Mouse (Mus musculus) testis, postnatal 10 days (tissue): ENCODE data around the gene Scap.

ENCODE experiments used
- DNase-seq: peaks from one replicate; pipeline ENCODE4 v3.0.0; 2021; ENCODE audit warnings: low spot score

Scap gene

DNA sequence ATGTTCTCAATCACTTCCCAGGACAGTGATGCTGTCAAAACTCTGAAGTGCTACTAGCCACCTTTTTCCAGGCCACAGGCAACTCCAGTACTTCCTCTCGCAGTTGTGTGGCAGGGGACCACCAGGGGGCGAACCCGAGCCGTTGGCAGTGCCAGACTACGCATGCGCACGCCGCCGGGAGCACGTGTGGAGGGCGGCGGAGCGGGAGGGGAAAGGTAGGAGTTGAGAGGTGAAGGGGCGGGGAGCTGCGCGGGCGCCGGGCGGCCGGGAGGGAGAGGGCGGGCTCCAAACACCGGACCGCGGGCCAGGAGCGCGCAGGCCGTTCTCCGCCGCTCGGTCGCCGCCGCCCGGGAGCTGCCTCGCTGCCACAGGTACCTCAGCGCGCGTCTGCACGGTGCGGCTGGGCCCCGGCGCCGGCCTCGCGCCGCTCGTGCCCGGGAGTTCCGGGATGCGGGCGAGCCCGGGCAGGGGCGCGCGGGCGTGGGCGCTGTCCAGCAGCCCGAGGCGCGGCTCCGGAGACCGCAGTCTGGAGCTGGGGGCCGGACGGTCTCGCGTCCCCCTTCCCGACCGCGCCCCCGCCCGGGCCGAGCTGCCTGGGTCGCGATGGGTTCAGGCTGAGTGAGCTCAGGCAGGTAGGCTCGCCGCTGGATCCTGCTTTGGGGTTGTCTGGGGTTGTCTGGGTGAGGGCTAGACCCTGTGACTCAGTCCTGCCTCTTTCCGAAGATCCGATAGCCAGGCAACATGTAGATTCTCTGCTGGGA lies at the start of gene Scap:
Gene Scap, plus strand, starts transcription at position 154 of the 761 bp plus-strand sequence.
- peak; percentile 99 for DNase-seq

- no peak for DNase-seq
Observed at GRCm38 (mm10) chr9:110284075-110284697, 48.9 kb upstream of the Scap start.

DNA sequence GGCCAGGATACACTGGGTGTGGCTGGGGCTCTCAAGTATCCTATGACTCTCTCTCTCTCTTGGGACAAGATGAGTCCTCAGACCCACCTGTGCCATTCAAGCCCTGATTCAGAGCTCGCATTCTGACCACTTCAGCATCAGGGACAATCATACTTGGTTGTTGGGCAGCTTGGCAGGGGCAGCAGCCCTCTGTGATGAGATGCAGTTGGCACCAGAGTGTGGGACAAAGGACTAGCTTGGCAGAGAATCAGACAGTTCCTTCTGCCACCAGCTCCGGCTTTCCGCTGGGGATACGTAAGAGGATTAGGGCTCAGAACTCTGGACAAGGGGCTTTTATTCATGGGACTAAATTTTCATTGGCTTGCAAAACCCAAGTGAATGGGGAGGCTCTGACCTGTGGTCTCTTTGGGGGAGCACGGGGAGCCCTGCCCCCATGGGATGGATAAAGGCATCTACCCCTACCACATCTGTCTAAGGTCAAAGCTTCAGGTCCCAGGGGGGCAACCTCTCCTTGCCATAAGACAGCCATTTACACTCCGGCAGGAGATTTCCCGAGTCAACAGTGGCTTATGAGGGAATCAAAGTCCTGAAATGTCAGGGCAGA lies 45.7 kb upstream of the Scap start:
- DNase-seq, result peak; percentile 23

GRCm38 (mm10) chr9:110293254-110293718 lies 39.8 kb upstream of the Scap start:
- DNase-seq, result peak; percentile 64

DNA sequence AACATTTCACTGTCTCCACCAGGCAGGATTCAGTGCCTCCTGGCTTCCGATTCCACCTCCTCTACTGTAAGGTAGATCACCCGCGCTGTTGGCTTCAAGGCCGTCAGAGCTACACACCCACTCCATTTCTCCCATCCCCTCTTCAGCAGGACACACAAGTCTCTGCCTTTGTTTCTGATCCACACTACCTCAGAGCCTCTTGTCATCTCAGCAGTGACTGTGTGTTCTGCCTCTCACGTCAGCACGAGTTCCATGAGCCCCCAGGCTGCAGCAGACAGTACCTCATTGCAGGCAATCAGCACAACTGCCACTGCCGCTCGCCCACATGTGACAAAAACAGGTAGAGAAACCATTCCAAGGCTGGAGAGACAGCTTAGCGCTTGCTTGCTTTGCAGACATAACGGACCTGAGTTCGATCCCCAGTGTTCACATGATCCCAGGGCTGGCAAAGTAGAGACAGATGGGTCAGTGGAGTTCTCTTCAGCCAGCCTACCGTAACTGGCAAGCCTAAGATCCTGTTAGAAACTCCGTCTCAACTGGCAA lies 39.1 kb upstream of the Scap start:
- DNase-seq, result no peak

GRCm38 (mm10) chr9:110294786-110295185 lies 38.3 kb upstream of the Scap start:
- no peak for DNase-seq

- peak; percentile 91 for DNase-seq
Observed at GRCm38 (mm10) chr9:110296867-110297627, 36.0 kb upstream of the Scap start.

- DNase-seq, result no peak
Observed at GRCm38 (mm10) chr9:110304516-110304915, 28.6 kb upstream of the Scap start.

DNA sequence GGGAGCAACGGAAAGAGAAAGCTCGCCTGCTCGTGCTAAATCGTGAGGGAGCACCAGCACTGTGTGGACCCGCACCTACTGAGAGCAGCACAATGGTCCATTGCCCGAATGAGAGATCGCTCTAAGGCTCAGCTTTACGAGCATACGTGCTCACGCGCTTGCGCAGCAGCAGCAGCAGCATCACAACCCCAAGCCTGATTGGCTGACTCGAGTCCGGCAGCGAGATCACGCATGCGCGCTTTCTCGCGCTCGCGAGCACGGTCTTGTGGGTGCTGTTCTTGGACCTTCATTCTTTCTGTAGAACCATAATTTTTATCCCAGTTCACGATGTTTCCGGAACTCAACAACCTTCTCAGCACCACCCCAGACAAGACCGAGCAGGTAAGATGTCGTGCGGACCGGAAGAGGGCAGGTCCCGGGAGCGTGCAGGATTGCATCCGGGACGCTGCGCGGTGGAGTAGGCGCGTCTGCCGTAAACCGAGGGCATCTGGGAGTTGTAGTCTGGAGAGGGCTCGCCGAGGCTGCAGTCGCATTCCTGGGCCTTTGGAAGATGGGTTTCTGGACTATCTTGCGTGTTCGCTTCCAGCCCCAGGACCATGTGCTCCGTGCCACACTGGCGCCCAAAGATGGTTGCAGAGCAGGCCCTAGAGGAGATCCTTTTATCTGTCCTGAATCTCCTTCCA lies 28.0 kb upstream of the Scap start, which contains the start of gene Elp6:
Gene Elp6, plus strand, starts transcription at position 205 of the 683 bp plus-strand sequence.
- peak; percentile 87 for DNase-seq

GRCm38 (mm10) chr9:110306371-110306770 lies 26.7 kb upstream of the Scap start:
- no peak for DNase-seq

- DNase-seq, result no peak
Observed at GRCm38 (mm10) chr9:110314706-110315105, 18.4 kb upstream of the Scap start.

- no peak for DNase-seq
Observed at GRCm38 (mm10) chr9:110315410-110315809, 17.7 kb upstream of the Scap start.

DNA sequence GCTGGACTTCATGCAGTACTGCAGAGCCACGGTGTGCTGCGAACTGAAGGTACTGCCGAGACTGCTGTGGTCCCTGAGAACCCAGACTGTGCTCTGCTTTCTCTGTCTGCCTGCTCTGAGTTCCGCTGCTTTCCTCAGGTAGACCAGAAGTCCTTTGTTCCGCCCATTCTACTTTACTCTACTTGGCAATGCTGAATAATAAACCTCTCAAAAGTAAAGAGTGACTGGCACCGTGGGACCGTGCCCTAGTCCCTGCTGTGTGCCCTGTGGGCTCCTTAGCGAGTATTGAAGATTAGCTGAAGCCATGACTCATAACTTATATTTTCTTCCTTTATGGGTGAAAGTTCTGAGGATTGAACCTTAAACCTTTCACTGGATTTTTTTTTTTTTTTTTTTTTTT lies 17.2 kb upstream of the Scap start:
- DNase-seq, result no peak

- DNase-seq, result no peak
Observed at GRCm38 (mm10) chr9:110316503-110316902, 16.6 kb upstream of the Scap start.

GRCm38 (mm10) chr9:110320769-110321168 lies 12.3 kb upstream of the Scap start:
- no peak for DNase-seq

- DNase-seq, result no peak
Observed at GRCm38 (mm10) chr9:110322972-110323371, 10.1 kb upstream of the Scap start.

- DNase-seq, result no peak
Observed at GRCm38 (mm10) chr9:110324181-110324580, 8.9 kb upstream of the Scap start.

DNA sequence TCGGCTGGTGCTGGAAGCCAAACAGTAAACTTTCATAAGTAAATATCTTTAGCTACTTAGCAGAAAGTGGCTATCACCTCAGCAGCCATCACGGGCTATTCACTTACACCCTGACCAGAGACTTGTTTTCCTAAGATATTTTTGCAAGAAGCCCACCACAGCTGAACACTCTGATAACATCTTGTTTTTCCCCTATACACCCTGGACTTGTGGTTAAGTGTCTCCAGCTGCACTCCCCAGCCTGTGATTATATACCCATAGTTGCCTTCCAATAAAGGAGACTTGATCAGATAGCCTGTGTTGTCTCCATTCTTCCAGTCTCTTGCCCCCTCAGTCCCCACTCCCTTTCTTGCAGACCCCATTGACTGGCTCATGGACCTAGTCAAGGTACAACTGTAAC lies 4.9 kb upstream of the Scap start:
- no peak for DNase-seq

GRCm38 (mm10) chr9:110328946-110329630 lies 4.0 kb upstream of the Scap start:
- DNase-seq, result no peak

DNA sequence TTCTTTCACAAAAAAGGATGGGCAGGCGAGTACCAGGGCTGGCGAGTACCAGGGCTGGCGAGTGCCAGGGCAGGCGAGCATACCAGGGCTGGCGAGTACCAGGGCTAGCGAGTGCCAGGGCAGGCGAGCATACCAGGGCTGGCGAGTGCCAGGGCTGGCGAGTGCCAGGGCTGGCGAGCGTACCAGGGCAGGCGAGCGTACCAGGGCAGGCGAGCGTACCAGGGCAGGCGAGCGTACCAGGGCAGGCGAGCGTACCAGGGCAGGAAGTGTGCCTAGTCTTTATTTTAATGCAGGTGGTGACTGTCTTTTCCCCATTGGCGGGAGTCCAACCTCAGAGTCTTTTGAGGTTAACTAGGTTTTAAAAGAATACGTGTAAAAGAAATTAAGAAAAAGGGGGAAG lies 3.4 kb upstream of the Scap start:
- no peak for DNase-seq

- DNase-seq, result no peak
Observed at GRCm38 (mm10) chr9:110330341-110330740, 2.7 kb upstream of the Scap start.
